Mouse (Mus musculus): Measurements from ENCODE around the gene Parp14. TPM values are rescaled to one million over a fixed set of nuclear protein-coding genes. Genes with fewer than 3 reads are reported as not detected.

Gene Parp14
- polyA plus RNA-seq, 1 experiment from 2014 or later: 7.1 TPM

DNA sequence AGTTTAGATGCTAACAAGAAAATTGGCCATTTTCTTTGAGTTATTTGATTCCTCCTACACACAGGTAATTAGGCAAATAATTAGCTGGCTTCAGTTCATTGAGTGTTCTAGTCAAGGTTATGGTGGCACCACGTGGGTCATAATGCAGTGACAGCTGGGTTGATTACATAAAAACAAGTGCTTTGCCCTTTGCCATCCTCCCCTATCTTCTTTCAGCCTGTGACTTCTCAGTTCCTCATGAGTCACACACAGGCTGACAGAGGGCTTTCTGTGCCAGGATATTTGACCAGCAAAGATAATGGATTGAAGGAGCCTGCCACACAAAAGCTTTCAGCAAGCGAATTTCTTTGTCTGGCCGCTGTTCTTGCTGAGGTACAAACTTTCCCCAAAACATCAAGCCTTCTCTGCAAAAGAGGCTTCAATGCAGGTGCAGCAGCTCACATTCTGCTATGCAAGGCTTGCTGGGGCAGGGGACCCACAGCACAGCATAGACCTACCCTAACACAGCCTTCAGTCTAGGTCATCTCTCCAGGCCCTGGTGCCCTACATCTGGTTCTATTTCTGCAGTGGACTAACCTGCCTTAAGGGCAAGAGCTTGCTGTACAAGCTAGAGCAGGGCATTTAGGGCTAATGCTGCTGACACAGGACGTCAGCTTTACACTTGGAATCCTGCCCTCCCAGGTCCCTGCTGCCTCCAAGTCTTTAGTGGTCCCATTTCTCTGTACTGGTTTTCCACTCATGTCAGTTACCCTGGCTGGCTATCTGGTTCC is 36.3 kb upstream of the Parp14 start:
- Histone ChIP-seq H3K9me3 (ENCODE audit: control insufficient read depth) (no peaks in the 10 kb centered on the region), H3K27ac (ENCODE audit: low read depth, low read length) (peak overlapping the region; percentile 83), H3K36me3 (ENCODE audit: control insufficient read depth, insufficient read depth) (no peaks in the 10 kb centered on the region), H3K4me3 (ENCODE audit: low read depth, low read length) (no peak overlapping the region), H3K4me1 (replicated peaks; ENCODE audit: control insufficient read depth, insufficient read depth, low read length) (0 out of 2 replicates have a peak, but pooled peaks cover 3% of the 10 kb centered on the region), H3K9ac (ENCODE audit: low read depth, low read length) (no peak overlapping the region), H3K4me2 (replicated peaks; ENCODE audit: low read depth) (no peak overlapping the region), H3K27me3 (replicated peaks; ENCODE audit: control insufficient read depth, insufficient read depth, low read length) (no peaks in the 10 kb centered on the region)
- peak; percentile 80 for ATAC-seq
- TF ChIP-seq CTCF (IDR thresholded peaks at IDR 0.05; ENCODE audit: low read depth): no peak
- whole genome bisulfite sequencing: 35% methylated on average over 4 of the region's 4 CpGs

DNA sequence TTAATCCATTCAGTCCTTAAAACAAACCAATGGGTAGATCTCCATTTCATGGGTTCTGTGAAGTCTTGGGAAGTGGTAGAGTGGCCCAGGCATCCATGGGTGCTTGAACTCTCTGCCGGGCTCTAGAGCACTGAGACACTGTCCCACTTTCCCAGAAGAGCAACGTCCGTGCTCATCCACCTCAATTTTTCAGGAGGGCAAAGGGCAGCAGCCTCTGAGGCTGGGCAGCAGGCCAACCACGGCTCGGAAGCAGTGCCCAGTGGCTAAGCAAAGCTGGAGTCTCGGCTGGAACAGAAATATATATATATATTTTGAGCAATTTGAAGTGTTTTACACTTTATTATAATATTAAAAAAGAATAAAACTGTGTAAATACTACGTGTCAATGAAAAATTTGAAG is 35.5 kb upstream of the Parp14 start:
- ATAC-seq: no peak
- WGBS: 44% methylated on average over 7 of the region's 7 CpGs
- H3K36me3 ChIP-seq (ENCODE audit: control insufficient read depth, insufficient read depth): no peaks in the 10 kb centered on the region
- no peaks in the 10 kb centered on the region for H3K27me3 ChIP-seq (replicated peaks; ENCODE audit: control insufficient read depth, insufficient read depth, low read length)
- 0 out of 2 replicates have a peak, but pooled peaks cover 3% of the 10 kb centered on the region for H3K4me1 ChIP-seq (replicated peaks; ENCODE audit: control insufficient read depth, insufficient read depth, low read length)
- H3K9ac ChIP-seq (ENCODE audit: low read depth, low read length): no peak overlapping the region
- no peak overlapping the region for H3K4me2 ChIP-seq (replicated peaks; ENCODE audit: low read depth)
- H3K27ac ChIP-seq (ENCODE audit: low read depth, low read length): peak overlapping the region; percentile 73
- H3K9me3 ChIP-seq (ENCODE audit: control insufficient read depth): no peaks in the 10 kb centered on the region
- H3K4me3 ChIP-seq (ENCODE audit: low read depth, low read length): no peak overlapping the region
- TF ChIP-seq CTCF (IDR thresholded peaks at IDR 0.05; ENCODE audit: low read depth): no peak

DNA sequence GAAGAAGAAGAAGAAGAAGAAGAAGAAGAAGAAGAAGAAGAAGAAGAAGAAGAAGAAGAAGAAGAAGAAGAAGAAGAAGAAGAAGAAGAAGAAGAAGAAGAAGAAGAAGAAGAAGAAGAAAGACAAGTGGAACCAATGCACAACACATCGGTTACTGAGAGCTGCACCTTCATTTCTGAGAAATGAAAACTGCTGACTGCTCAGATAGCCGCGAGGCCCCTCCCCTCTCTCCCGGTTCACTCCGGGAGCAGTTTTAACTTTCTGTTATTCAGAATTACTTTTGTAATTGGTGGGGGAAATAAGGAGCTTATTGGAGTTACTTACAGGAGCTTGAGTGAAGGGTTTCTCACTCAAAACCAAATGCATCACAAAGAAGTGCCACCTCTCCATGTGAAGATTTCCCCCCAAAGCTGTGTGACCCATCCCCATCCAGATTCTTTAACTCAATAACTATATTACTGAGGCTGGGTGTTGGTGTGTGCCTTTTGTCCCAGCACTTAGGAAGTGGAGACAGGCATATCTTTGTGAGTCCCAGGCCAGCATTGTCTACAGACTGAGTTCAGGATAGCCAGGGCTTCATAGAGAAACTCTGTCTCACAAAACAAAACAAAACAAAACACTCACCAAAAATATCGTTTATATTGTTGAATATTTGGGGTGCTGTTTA is 34.6 kb upstream of the Parp14 start:
- no peak for TF ChIP-seq CTCF (IDR thresholded peaks at IDR 0.05; ENCODE audit: low read depth)
- peak overlapping the region; percentile 32 for H3K4me2 ChIP-seq (replicated peaks; ENCODE audit: low read depth)
- H3K27ac ChIP-seq (ENCODE audit: low read depth, low read length): peak overlapping the region; percentile 35; the same call in 1 of the 2 replicates
- no peak overlapping the region for H3K9ac ChIP-seq (ENCODE audit: low read depth, low read length)
- H3K4me1 ChIP-seq (replicated peaks; ENCODE audit: control insufficient read depth, insufficient read depth, low read length): 0 out of 2 replicates have a peak, but pooled peaks cover 3% of the 10 kb centered on the region
- WGBS: 53% methylated on average over 6 of the region's 6 CpGs
- ATAC-seq: no peak
- H3K36me3 ChIP-seq (ENCODE audit: control insufficient read depth, insufficient read depth): no peaks in the 10 kb centered on the region
- no peaks in the 10 kb centered on the region for H3K9me3 ChIP-seq (ENCODE audit: control insufficient read depth)
- no peak overlapping the region for H3K4me3 ChIP-seq (ENCODE audit: low read depth, low read length)
- no peaks in the 10 kb centered on the region for H3K27me3 ChIP-seq (replicated peaks; ENCODE audit: control insufficient read depth, insufficient read depth, low read length)

DNA sequence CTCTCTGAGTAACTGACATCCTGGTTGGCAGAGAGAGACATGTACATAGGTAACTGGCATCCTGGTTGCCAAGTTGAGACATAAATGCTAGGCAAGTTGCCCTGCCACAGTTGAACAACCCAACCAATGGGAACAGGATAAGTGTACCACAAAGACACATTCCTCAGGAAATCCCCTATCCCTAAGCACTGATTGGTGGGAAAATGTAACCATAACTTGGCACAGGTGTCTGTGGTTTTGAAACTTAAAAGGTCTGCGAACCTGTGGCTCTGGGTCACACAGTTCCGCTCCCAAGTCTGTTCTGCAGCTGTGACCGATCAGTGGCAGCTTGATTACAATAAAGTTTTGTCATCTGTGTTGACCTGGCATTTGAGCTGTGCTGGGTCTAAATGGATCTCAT is 34.0 kb upstream of the Parp14 start:
- no peak overlapping the region for H3K9ac ChIP-seq (ENCODE audit: low read depth, low read length)
- H3K4me1 ChIP-seq (replicated peaks; ENCODE audit: control insufficient read depth, insufficient read depth, low read length): 0 out of 2 replicates have a peak, but pooled peaks cover 3% of the 10 kb centered on the region
- no peaks in the 10 kb centered on the region for H3K9me3 ChIP-seq (ENCODE audit: control insufficient read depth)
- no peaks in the 10 kb centered on the region for H3K36me3 ChIP-seq (ENCODE audit: control insufficient read depth, insufficient read depth)
- no peak overlapping the region for H3K27ac ChIP-seq (ENCODE audit: low read depth, low read length)
- no peak overlapping the region for H3K4me3 ChIP-seq (ENCODE audit: low read depth, low read length)
- TF ChIP-seq CTCF (IDR thresholded peaks at IDR 0.05; ENCODE audit: low read depth): no peak
- 77% methylated on average over 3 of the region's 3 CpGs for WGBS
- no peak for ATAC-seq
- H3K27me3 ChIP-seq (replicated peaks; ENCODE audit: control insufficient read depth, insufficient read depth, low read length): no peaks in the 10 kb centered on the region
- no peak overlapping the region for H3K4me2 ChIP-seq (replicated peaks; ENCODE audit: low read depth)

DNA sequence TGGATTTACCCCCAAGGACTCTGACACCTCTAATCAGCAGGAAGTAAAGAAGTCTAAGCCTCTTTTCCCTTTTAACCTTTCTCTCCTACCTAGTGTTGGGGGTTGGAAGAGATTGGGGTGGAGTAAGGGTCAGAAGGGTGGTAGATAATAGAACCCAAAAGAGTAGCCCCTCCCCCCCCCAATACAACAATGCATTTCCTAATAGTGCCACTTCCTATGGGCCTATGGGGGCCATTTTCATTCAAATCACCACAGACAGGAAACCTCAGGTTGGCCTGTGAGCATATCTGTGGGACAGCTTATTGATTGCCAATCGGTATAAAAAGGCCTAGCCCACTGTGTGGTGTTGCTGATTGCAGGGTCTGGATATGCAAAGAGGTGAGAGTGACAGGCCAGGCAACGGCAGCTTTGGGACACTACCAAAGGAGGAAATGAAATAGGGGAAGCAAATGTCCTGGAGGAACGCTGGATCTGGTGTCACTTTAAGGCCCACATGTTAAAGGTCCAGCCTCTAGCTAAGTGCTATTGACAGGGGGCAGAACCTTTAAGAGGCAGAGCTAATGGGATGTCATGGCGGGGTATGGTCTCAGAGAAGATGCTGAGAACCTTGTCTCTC is 32.9 kb upstream of the Parp14 start:
- no peaks in the 10 kb centered on the region for H3K9me3 ChIP-seq (ENCODE audit: control insufficient read depth)
- no peaks in the 10 kb centered on the region for H3K27me3 ChIP-seq (replicated peaks; ENCODE audit: control insufficient read depth, insufficient read depth, low read length)
- TF ChIP-seq CTCF (IDR thresholded peaks at IDR 0.05; ENCODE audit: low read depth): no peak
- no peak overlapping the region for H3K4me2 ChIP-seq (replicated peaks; ENCODE audit: low read depth)
- no peak overlapping the region for H3K9ac ChIP-seq (ENCODE audit: low read depth, low read length)
- no peak overlapping the region for H3K4me3 ChIP-seq (ENCODE audit: low read depth, low read length)
- whole genome bisulfite sequencing: 72% methylated on average over 4 of the region's 4 CpGs
- H3K36me3 ChIP-seq (ENCODE audit: control insufficient read depth, insufficient read depth): no peaks in the 10 kb centered on the region
- no peak overlapping the region for H3K27ac ChIP-seq (ENCODE audit: low read depth, low read length)
- no peak for ATAC-seq
- 0 out of 2 replicates have a peak, but pooled peaks cover 3% of the 10 kb centered on the region for H3K4me1 ChIP-seq (replicated peaks; ENCODE audit: control insufficient read depth, insufficient read depth, low read length)

DNA sequence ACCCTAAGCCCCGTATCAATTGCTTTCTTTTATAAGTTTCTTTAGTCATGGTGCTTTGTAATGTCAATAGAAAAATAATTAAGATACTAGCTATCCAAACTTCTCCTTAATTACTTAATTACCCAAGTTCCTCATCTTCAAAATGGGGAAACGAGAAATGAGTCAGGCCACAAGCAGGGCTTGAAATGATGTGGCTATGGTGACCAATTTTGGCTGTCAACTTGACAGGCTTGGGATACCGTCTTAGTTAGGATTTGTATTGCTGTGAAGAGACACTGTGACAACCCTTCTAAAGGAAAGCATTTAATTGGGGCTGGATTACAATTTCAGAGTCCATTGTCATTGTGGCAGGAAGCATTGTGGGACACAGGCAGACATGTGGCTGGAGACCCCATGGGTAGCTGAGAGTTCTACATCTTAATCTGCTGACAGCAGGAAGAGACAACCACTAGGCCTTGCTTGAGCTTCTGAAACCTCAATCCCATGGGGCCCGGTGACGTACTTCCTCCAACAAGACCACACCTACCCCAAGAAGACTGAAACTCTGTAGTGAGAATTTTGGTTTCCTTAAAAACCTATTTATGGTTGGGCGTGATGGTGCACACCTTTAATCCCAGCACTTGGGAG is 31.8 kb upstream of the Parp14 start:
- H3K27ac ChIP-seq (ENCODE audit: low read depth, low read length): no peak overlapping the region
- no peak overlapping the region for H3K4me3 ChIP-seq (ENCODE audit: low read depth, low read length)
- H3K9me3 ChIP-seq (ENCODE audit: control insufficient read depth): no peaks in the 10 kb centered on the region
- 0 out of 2 replicates have a peak, but pooled peaks cover 3% of the 10 kb centered on the region for H3K4me1 ChIP-seq (replicated peaks; ENCODE audit: control insufficient read depth, insufficient read depth, low read length)
- ATAC-seq: no peak
- no peak overlapping the region for H3K4me2 ChIP-seq (replicated peaks; ENCODE audit: low read depth)
- no peaks in the 10 kb centered on the region for H3K27me3 ChIP-seq (replicated peaks; ENCODE audit: control insufficient read depth, insufficient read depth, low read length)
- no peak overlapping the region for H3K9ac ChIP-seq (ENCODE audit: low read depth, low read length)
- H3K36me3 ChIP-seq (ENCODE audit: control insufficient read depth, insufficient read depth): no peaks in the 10 kb centered on the region
- TF ChIP-seq CTCF (IDR thresholded peaks at IDR 0.05; ENCODE audit: low read depth): no peak
- 87% methylated on average over 6 of the region's 6 CpGs for WGBS
